Mouse (Mus musculus): ENCODE results near the gene Oas1d.
"Not testable (repeated sequence)": the region's sequence is repeated elsewhere in the genome, so short reads cannot be mapped to it uniquely, and the experiment has no call there.

The Oas1d gene

DNA sequence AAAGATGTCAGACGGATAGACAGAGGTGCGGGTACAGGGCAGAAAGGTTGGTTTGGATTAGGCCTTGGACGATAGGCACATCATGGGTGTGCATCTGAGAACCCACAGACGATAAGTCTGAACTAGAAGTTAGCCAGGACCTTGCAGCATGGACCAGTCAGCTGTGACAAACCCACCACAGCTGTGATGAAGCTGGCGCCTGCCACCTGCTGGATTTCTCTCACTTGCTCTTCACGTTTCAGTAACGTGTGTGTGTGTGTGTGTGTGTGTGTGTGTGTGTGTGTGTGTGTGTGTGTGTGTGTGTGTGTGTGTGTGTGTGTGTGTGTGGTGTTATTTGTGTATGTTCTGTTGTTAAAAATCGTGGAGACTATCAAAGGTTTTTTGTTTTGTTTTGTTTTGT is at the start of gene Oas1d:
Oas1d (plus strand) TSS at position 333 of the 400 bp plus-strand sequence.
- DNase-seq = not testable (repeated sequence)

DNA sequence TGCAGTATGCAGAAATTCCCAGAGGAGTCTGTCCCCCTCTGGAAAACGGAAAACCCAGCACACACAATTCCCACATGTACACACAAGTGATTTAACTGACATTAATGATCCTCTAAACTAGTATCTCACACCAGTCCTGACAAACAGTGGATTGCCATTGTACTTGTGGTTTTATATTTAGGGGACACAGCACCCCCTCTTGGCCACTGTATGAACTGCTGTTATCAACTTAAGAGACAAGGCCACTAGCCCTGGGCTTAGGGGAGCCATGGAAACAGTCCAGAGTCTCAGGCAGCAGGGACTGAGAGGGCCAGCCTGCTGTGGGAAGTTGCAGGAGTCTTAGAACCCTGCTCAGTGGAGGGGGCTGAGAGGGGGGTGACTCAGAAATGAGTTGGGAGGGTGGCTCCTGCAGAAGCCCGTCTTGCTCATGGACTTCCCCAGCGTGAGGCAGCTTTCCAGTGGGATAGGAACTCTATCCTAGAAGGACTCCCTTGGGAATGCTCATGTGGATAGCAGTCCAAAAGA is 48.9 kb upstream of the Oas1d start:
- DNase-seq = no peak

DNA sequence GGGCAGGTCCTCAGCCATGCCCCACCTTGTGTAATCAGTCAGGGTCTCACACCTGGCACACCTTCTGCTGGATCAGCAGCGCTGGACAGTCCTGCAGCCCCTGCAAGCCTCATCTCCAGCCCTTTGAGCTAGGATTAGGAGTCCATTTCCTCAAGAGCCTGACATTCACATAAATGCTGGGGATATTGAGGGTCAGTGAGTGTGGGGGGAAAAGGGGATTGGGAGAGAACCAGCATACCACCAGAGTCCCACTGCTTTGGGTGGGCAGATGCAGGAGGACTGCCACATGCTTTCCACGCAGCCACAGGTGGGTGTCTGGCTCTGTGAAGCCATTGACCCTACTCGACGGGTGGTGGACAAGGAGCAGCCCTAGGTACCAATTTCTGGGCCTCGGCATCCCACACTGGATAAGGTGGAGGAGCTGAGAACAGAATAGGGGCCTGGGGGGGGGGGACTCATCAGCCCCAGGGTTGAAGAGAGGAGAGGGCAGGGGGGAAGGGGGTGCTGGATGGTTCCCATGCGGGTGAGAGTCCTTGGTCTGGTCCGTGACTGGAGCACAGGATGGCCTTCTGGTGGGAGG is 44.8 kb upstream of the Oas1d start:
- no peak for DNase-seq

GRCm38 (mm10) chr5:120870081-120870480 is 44.3 kb upstream of the Oas1d start:
- no peak for DNase-seq

GRCm38 (mm10) chr5:120870782-120871181 is 43.6 kb upstream of the Oas1d start:
- DNase-seq = no peak

DNA sequence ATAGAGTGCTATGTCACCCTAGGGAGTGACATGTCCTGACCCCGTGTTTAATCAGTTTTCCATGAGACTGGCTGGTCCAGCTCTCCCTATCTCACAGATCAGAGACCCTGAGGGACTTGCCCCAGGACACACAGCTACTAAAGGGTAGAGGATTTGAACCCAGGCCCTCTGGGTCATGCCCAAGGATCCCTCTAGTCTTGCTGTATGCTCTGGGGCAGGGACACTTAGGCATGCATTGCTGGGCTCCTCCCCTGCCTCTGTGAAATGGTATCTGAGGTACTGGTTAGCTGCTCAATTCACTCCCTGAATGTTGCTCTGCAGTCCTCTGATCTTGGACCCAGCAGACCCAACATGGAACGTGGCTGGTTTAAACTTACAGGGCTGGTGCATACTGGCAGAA is 42.9 kb upstream of the Oas1d start:
- no peak for DNase-seq

GRCm38 (mm10) chr5:120876839-120877238 is 37.5 kb upstream of the Oas1d start:
- peak; percentile 10 for DNase-seq

- DNase-seq = not testable (repeated sequence)
Observed at GRCm38 (mm10) chr5:120877407-120877806, 36.9 kb upstream of the Oas1d start.

DNA sequence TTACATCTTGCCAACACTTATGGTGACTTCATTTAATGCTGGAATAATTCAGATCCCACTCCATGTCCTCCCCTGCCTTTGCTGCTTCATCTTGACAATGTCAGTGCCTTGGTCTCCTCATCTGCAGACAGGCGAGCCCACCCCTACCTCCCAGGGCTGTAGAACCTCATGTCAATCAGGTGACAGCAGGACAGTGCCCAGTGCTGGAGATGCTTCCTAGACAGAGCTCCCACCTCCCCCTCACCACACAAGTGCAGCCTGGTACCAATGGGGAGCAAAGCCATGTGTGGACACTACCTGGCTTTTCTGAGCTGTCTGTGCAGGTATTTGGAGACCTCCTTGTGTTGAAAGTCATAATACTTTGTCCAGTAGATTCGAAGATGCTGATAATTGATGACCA is 35.5 kb upstream of the Oas1d start:
- DNase-seq = not testable (repeated sequence)

- not testable (repeated sequence) for DNase-seq
Observed at GRCm38 (mm10) chr5:120881681-120882080, 32.7 kb upstream of the Oas1d start.

DNA sequence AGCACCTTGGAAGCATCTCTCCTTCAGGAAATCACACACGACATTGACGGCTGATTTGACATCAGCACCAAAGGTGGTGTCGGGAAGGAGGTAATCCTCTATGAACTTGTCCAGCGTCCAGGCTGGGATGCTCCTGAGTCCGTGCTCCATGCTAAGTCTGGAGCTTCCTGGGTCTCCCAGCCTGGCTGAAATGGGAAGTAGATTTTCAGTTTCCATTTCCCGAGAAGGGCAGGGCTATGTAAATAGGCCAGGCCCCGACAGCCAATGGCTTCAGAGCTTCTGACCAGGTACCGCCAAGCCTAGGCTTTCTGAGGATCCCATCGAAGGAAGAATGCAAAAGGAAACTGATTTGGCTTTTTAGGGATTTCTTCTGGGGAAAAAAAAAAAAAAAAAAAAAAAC is 26.9 kb upstream of the Oas1d start, which contains the start of gene Oas1g:
Oas1g (minus strand) TSS at position 201 of the 400 bp plus-strand sequence.
- DNase-seq = not testable (repeated sequence)

- no peak for DNase-seq
Observed at GRCm38 (mm10) chr5:120887831-120888230, 26.5 kb upstream of the Oas1d start.

- DNase-seq = not testable (repeated sequence)
Observed at GRCm38 (mm10) chr5:120888294-120888815, 26.0 kb upstream of the Oas1d start.

- no peak for DNase-seq
Observed at GRCm38 (mm10) chr5:120890026-120890425, 24.3 kb upstream of the Oas1d start.

DNA sequence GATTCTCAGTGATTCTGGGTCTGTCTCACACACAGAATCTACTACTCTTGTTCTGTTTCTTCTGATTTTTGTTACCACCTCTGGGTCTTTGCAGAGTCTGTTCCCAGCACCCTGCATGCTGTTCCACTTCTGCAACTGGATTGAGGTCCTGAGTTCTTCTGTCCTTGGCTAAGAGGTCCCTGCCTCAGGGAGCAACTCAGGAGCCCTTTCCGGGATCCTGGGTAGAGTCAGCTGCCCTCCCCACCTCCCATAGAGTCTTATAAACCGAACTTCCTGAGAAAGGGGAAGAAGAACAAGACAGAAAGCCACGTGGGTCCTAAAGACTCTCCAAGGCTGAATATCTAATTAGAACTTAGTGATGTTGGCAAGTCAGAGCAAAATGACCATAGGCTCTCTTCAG is 23.3 kb upstream of the Oas1d start:
- DNase-seq = no peak

GRCm38 (mm10) chr5:120891566-120892242 is 22.6 kb upstream of the Oas1d start:
- DNase-seq = not testable (repeated sequence)

GRCm38 (mm10) chr5:120892243-120892660 is 22.1 kb upstream of the Oas1d start:
- DNase-seq = no peak

- DNase-seq = not testable (repeated sequence)
Observed at GRCm38 (mm10) chr5:120893866-120894265, 20.5 kb upstream of the Oas1d start.

DNA sequence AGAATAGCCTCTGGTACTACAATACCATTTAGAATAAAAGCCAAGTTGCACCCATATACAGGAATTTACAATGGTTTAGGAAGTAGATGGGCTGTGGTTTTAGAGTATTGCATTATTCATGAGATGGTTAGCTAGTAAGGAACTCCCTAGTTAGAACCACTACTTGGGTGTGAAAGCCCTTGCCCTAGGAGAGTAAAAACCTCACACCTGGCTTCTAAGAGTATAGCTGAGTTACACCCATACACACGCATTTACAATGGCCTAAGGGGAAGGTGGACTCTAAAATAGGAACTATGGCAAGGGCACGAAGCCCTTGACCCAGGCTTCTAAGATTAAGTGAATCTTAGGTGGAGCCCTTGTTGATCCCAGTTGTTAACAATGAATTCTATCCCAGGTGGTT is 19.6 kb upstream of the Oas1d start:
- DNase-seq = not testable (repeated sequence)

- no peak for DNase-seq
Observed at GRCm38 (mm10) chr5:120895231-120895900, 19.0 kb upstream of the Oas1d start.

GRCm38 (mm10) chr5:120898307-120898706 is 16.0 kb upstream of the Oas1d start:
- DNase-seq = no peak

DNA sequence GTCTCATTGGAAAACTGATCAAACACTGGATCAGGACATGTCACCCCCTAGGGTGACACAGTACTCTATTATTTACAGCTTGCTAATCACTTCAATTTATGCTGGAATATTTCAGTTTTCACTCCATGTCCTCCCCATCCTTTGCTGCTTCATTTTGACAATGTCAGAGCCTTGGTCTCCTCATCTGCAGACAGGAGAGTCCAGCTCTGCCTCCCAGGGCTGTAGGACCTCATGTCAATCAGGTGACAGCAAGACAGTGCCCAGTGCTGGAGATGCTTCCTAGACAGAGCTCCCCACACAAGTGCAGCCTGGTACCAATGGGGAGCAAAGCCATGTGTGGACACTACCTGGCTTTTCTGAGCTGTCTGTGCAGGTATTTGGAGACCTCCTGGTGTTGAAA is 15.6 kb upstream of the Oas1d start:
- no peak for DNase-seq

DNA sequence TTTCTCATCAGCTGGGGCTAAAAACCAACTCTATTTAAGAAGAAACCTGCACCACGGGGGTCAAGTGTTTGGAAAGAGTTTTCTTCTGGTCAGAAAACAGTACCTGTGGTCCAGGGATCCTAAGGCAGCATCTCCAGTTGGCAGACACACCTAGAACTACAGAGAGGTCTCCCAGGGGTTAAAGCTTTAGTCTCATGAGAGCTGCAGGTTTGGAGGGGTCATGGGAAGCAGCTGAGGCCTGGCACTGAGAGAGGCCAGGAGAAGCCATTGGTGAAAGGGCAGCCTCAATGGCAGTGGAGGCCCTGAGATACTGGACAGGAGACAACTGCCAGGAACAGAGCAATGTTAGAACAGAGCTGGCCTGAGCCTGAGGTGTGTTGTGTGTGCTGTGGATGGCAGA is 13.7 kb upstream of the Oas1d start:
- DNase-seq = no peak

GRCm38 (mm10) chr5:120902056-120902455 is 12.3 kb upstream of the Oas1d start:
- no peak for DNase-seq

Measured in cerebellum, adult 11 months (tissue).